Mouse (Mus musculus) ES-E14 (cell line): ENCODE measurements around the gene Fam83g. TPM values are rescaled to one million over a fixed set of nuclear protein-coding genes. Genes with fewer than 3 reads are reported as not detected.
"Not testable (repeated sequence)": the region's sequence is repeated elsewhere in the genome, so short reads cannot be mapped to it uniquely, and the experiment has no call there.

Experiments
- DNase-seq: peaks from one replicate; pipeline ENCODE4 v3.0.0-alpha.2; 2013; ENCODE audit warnings: low read depth, low spot score
- H3K27ac ChIP-seq: 2 replicates; pipeline ENCODE4 v1.5.1; 2012; ENCODE audit warnings: low read depth, mild to moderate bottlenecking, low read length, moderate library complexity, mixed read lengths; ENCODE audit not compliant: poor library complexity, insufficient read depth, severe bottlenecking
- H3K36me3 ChIP-seq: 2 replicates; pipeline ENCODE4 v1.6.1; 2012; ENCODE audit warnings: mild to moderate bottlenecking, low read length, moderate library complexity, mixed read lengths; ENCODE audit not compliant: control insufficient read depth, poor library complexity, insufficient read depth, severe bottlenecking
- H3K4me1 ChIP-seq, 2 experiments: fragments of 150-350 bp in 1 of 2; sonication (generic) in 1 of 2; 2 replicates each; pipeline ENCODE4 v1.6.1; 2012; ENCODE audit warnings: low read length in 2 of 2, mild to moderate bottlenecking in 1 of 2, mixed read lengths in 1 of 2; ENCODE audit not compliant: control insufficient read depth in 2 of 2, insufficient read depth in 2 of 2, poor library complexity in 1 of 2
- H3K4me3 ChIP-seq, 2 experiments: fragments of 150-350 bp in 1 of 2; sonication (generic) in 1 of 2; 2 replicates each; pipeline ENCODE4 v1.5.1; 2012; ENCODE audit warnings: low read length in 2 of 2, low read depth in 1 of 2, mild to moderate bottlenecking in 1 of 2, mixed read lengths in 1 of 2; ENCODE audit not compliant: insufficient read depth in 1 of 2, poor library complexity in 1 of 2, severe bottlenecking in 1 of 2
- H3K9ac ChIP-seq: 2 replicates; pipeline ENCODE4 v1.6.1; 2012; ENCODE audit warnings: low read depth, mild to moderate bottlenecking, low read length, mixed read lengths; ENCODE audit not compliant: poor library complexity, insufficient read depth, severe bottlenecking
- H3K9me3 ChIP-seq: fragments of 150-350 bp; sonication (generic); 2 replicates; pipeline ENCODE4 v1.6.1; 2012; ENCODE audit warnings: low read depth, mild to moderate bottlenecking, low read length; ENCODE audit not compliant: control insufficient read depth, insufficient read depth
- CHD2 ChIP-seq: IDR thresholded peaks from 2 replicates; pipeline ENCODE4 v1.6.1; 2014; ENCODE audit warnings: mild to moderate bottlenecking, low read depth, low read length, inconsistent platforms
- HCFC1 ChIP-seq: IDR thresholded peaks from 2 replicates; pipeline ENCODE4 v1.6.1; 2012; ENCODE audit warnings: low read length, inconsistent platforms, borderline replicate concordance; ENCODE audit not compliant: insufficient read depth
- MAFK ChIP-seq: IDR thresholded peaks from 2 replicates; pipeline ENCODE4 v1.6.1; 2014; ENCODE audit warnings: mild to moderate bottlenecking, low read depth, low read length, inconsistent platforms; ENCODE audit not compliant: insufficient read depth
- ZC3H11A ChIP-seq: IDR thresholded peaks from 2 replicates; pipeline ENCODE4 v1.6.1; 2012; ENCODE audit warnings: low read depth, mild to moderate bottlenecking, inconsistent platforms, low read length, borderline replicate concordance
- ZNF384 ChIP-seq: IDR thresholded peaks from 2 replicates; pipeline ENCODE4 v1.6.1; 2012; ENCODE audit warnings: low read depth, low read length, inconsistent platforms
- in situ Hi-C, 2 experiments: fragments of 600-800 bp; cut with MboI; formaldehyde crosslinking; loops; one replicate each; pipeline ENCODE4 v1.15.1; 2025; ENCODE audit warnings: low sequenced_read_pairs in 2 of 2, inconsistent platforms in 1 of 2; ENCODE audit not compliant: unreplicated experiment in 2 of 2
- total RNA-seq: library from RNA; depleted of rRNA; stranded (reverse); fragments of 300-350 nt; gene quantifications from 2 replicates; pipeline ENCODE4 v1.2.3, GENCODE M21; 2012; rRNA removed

The Fam83g gene
- 6.2 and 9.4 TPM in 2 replicates for total RNA-seq

DNA sequence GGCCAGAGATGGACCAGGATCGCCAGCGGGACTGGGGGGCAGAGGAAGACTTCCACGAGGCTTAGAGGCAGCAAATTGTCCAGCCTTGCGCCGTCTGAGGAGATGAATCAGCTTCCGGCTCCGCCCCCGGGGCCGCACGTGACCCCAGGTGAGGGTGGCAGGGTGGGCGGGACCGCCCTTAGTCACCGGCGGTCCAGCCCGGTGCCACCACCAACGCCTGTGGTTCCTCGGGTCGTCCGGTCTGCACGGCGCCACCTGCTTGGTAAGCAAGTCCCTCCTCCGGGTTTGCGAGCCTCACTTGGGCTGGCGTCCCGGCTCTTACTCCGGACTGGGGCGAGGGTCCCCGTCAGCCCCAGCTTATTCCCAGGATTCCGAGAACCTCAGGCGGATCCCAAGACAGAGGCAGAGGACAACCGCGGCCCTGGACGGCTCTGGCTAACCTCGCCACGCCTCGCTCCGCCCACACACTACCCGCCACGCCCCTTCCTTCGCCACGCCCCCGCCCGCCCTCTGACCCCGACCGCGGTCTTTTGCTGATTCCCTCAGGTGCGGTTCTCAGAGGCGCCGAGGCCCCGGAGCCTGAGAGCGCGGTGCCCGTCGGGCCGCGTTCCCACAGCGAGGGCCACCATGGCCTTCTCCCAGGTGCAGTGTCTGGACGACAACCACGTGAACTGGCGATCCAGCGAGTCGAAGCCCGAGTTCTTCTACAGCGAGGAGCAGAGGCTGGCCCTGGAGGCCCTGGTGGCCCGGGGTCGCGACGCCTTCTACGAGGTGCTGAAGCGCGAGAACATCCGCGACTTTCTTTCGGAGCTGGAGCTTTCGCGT lies at the start of gene Fam83g:
TSS of gene Fam83g (plus strand) at position 185 of the 825 bp plus-strand sequence.
- H3K27ac ChIP-seq, result no peak within 1 kb of the TSS
- H3K4me1 ChIP-seq, result peaks cover 3 to 15% of the 10 kb centered on the region in 2 experiments; a peak in 1 of 4 replicates
- H3K9ac ChIP-seq, result peak within 1 kb of the TSS; percentile 56
- no peaks in the 10 kb centered on the region for H3K9me3 ChIP-seq
- TF ChIP-seq MAFK (no peak), ZNF384 (no peak), CHD2 (no peak), ZC3H11A (no peak), HCFC1 (no peak)
- peak within 1 kb of the TSS; percentile 71 to 89 for H3K4me3 ChIP-seq
- in situ Hi-C loops, result no loop called here
- H3K36me3 ChIP-seq, result no peaks in the 10 kb centered on the region
- peak; percentile 69 for DNase-seq

DNA sequence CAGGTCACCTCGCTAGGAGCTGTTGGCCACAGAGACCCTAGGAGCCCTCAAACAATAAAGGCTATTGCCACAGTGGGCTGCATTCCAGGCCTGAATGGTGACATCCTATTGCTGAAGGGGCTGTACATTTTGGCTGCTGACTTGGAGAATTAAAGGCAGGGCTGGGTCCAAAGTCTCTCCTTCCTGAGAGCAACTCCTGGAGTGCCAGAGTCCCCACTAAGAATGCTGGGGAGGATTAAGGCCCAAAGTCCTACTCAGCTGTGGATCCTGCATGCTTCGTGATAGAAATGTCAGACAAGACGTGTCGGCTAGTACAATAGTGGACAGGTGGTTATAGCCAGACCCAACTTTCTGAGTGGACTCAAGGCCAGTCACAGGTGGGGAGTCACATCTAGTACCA lies 47.6 kb upstream of the Fam83g start:
- H3K9ac ChIP-seq, H3K4me3 ChIP-seq, H3K9me3 ChIP-seq, DNase-seq, in situ Hi-C loops, H3K36me3 ChIP-seq, H3K4me1 ChIP-seq, H3K27ac ChIP-seq: not testable (repeated sequence)

DNA sequence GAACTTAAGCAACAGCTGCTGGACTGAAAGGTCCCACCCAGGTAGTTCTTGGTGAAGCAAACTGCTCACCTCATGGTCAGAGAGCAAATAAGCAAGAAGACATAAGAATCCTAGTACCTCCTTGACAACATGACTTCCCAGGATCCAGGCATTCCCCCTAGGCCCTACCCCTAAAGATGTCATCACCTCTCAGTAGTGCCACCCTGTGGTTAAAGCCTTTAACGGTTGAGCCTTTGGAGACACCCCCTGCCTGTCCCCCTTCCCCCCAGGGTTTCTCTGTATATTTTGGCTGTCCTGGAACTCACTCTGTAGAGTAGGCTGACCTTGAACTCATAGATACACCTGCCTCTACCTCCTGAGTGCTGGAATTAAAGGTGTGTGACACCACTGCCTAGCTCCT lies 46.5 kb upstream of the Fam83g start:
- no peak overlapping the region for H3K4me3 ChIP-seq
- no peaks in the 10 kb centered on the region for H3K36me3 ChIP-seq
- DNase-seq, result no peak
- no peak overlapping the region for H3K9ac ChIP-seq
- no peaks in the 10 kb centered on the region for H3K4me1 ChIP-seq
- TF ChIP-seq ZC3H11A, result no peak
- no peak for TF ChIP-seq HCFC1
- no peak for TF ChIP-seq CHD2
- TF ChIP-seq MAFK, result no peak
- no peak for TF ChIP-seq ZNF384
- no peak overlapping the region for H3K27ac ChIP-seq
- no peaks in the 10 kb centered on the region for H3K9me3 ChIP-seq
- in situ Hi-C loops, result no loop called here

DNA sequence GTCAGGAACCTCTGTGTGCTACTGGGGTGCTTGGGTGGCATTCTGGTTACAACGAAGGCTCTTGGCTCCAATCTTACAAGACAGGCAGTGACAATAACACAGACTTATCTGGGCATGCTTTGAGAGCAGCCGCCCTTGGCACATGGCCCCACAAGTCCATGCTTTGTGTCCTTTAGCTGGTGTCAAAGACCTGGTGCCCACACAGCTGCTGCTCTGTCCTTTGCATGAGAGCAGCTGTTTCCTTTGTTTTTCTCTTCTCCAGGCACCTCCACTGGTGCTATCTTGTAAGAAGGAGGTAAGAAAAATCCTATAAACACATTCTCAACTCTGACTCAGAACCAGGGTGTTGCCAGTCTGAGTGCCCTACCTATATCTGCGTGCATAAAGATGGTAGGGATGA lies 46.0 kb upstream of the Fam83g start:
- TF ChIP-seq MAFK (no peak), ZC3H11A (no peak), HCFC1 (no peak), ZNF384 (no peak), CHD2 (no peak)
- in situ Hi-C loops, result no loop called here
- H3K9ac ChIP-seq, result no peak overlapping the region
- no peaks in the 10 kb centered on the region for H3K36me3 ChIP-seq
- H3K4me1 ChIP-seq, result no peaks in the 10 kb centered on the region
- no peaks in the 10 kb centered on the region for H3K9me3 ChIP-seq
- H3K4me3 ChIP-seq, result no peak overlapping the region
- no peak for DNase-seq
- no peak overlapping the region for H3K27ac ChIP-seq
